Mouse (Mus musculus) lung, embryonic 14.5 days (tissue): ENCODE results near the gene Rpp25l. TPM values are rescaled to one million over a fixed set of nuclear protein-coding genes. Genes with fewer than 3 reads are reported as not detected.
"Not testable (repeated sequence)": the region's sequence is repeated elsewhere in the genome, so short reads cannot be mapped to it uniquely, and the experiment has no call there.

Experiments
- ATAC-seq: fragments of 200-750 bp; cut with Nextera tagmentation; 2 replicates; pipeline ENCODE4 v1.8.0; 2017; ENCODE audit warnings: mild to moderate bottlenecking, moderate TSS enrichment, moderate library complexity; ENCODE audit not compliant: insufficient read depth
- DNase-seq: peaks from one replicate; pipeline ENCODE4 v3.0.0-alpha.2; 2015
- H3K27ac ChIP-seq: fragments of 300-500 bp; sonication (generic); 2 replicates; pipeline ENCODE4 v1.5.1; 2014; ENCODE audit warnings: low read depth, mild to moderate bottlenecking, moderate library complexity
- H3K27me3 ChIP-seq: fragments of 300-500 bp; sonication (generic); 2 replicates; pipeline ENCODE4 v1.6.1; 2014; ENCODE audit warnings: low read length, control low read depth; ENCODE audit not compliant: insufficient read depth
- H3K36me3 ChIP-seq: fragments of 300-500 bp; sonication (generic); 2 replicates; pipeline ENCODE4 v1.6.1; 2014; ENCODE audit warnings: control low read depth; ENCODE audit not compliant: insufficient read depth
- H3K4me1 ChIP-seq: fragments of 300-500 bp; sonication (generic); 2 replicates; pipeline ENCODE4 v1.6.1; 2014; ENCODE audit warnings: antibody characterized with exemption, control low read depth; ENCODE audit not compliant: insufficient read depth
- H3K4me2 ChIP-seq: fragments of 300-500 bp; sonication (generic); 2 replicates; pipeline ENCODE4 v1.6.1; 2014; ENCODE audit warnings: mild to moderate bottlenecking
- H3K4me3 ChIP-seq: fragments of 300-500 bp; sonication (generic); 2 replicates; pipeline ENCODE4 v1.5.1; 2014; ENCODE audit warnings: low read depth, low read length
- H3K9ac ChIP-seq: fragments of 300-500 bp; sonication (generic); 2 replicates; pipeline ENCODE4 v1.6.1; 2014
- H3K9me3 ChIP-seq: fragments of 300-500 bp; sonication (generic); 2 replicates; pipeline ENCODE4 v1.6.1; 2016; ENCODE audit warnings: low read depth, low read length, control low read depth
- CTCF ChIP-seq: IDR thresholded peaks from 2 replicates; pipeline ENCODE4 v1.5.1; 2016; ENCODE audit warnings: antibody characterized with exemption, low read depth
- WGBS: fragments of 180-500 bp; shearing (Covaris S2); extraction: QIAGEN DNeasy Blood & Tissue Kit; methylation state at CpG from one replicate; pipeline ENCODE4 v1.1.7; 2014; 5-methylcytosine and 5-hydroxymethylcytosine counted together
- polyA plus RNA-seq: library from polyadenylated mRNA; unstranded; fragments of >200 nt; fragmentation: Nextera tagmentation; extraction: Ambion mirVana; gene quantifications from 2 replicates; pipeline ENCODE4 v1.2.1, GENCODE M21; 2014

Gene Rpp25l
- polyA plus RNA-seq, 1 experiment from 2014 or later, result 90.3 TPM

- not testable (repeated sequence) for ATAC-seq, H3K4me3 ChIP-seq, H3K9ac ChIP-seq, H3K27ac ChIP-seq, H3K4me1 ChIP-seq, H3K27me3 ChIP-seq, H3K9me3 ChIP-seq, H3K4me2 ChIP-seq, H3K36me3 ChIP-seq
- DNase-seq, result peak; percentile 84
- peak; percentile 81 for TF ChIP-seq CTCF
- 15% methylated on average over 31 of the region's 40 CpGs for WGBS
These were observed 16.1 kb downstream of the Rpp25l start, which contains the start of gene Cntfr for GRCm38 (mm10) chr4:41696930-41697841. Gene Cntfr, minus strand, starts transcription at chr4:41697089.

GRCm38 (mm10) chr4:41696452-41696851 lies 16.9 kb downstream of the Rpp25l start:
- H3K36me3 ChIP-seq, H3K4me1 ChIP-seq, H3K4me2 ChIP-seq, H3K4me3 ChIP-seq, H3K27me3 ChIP-seq, H3K9ac ChIP-seq, H3K27ac ChIP-seq, H3K9me3 ChIP-seq, ATAC-seq, DNase-seq: not testable (repeated sequence)
- WGBS, result 10% methylated on average over 12 of the region's 15 CpGs

GRCm38 (mm10) chr4:41695800-41696199 lies 17.5 kb downstream of the Rpp25l start:
- Histone ChIP-seq H3K4me3 (peak overlapping the region; percentile 18; the same call in 1 of the 2 replicates), H3K4me2 (peak overlapping the region; percentile 45)
- not testable (repeated sequence) for DNase-seq, H3K9me3 ChIP-seq, H3K27me3 ChIP-seq, H3K36me3 ChIP-seq, H3K9ac ChIP-seq, ATAC-seq, H3K4me1 ChIP-seq, H3K27ac ChIP-seq
- 2% methylated on average over 18 of the region's 38 CpGs for WGBS

DNA sequence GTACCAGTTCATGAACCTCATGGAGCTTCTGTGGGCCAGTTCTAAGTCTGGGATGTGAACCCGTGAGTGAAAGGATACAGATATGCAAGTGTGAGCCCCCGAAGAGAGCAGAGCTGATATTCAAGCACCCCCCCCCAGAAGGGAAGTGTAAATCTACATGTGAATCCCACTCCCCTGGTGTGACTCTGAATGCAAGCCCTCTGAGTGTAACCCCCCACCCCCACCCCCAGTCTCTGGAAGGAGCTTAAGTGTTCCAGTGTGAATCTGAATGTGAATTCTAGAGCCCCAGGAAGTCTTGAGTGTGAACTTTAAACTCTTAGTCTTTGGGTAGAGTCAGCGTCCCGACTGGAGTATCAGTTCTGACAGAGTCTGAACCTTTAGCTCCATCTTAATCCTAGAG lies 19.8 kb downstream of the Rpp25l start:
- not testable (repeated sequence) for H3K36me3 ChIP-seq, ATAC-seq, H3K4me3 ChIP-seq, H3K27ac ChIP-seq, DNase-seq, H3K9me3 ChIP-seq, H3K9ac ChIP-seq, H3K27me3 ChIP-seq, H3K4me1 ChIP-seq
- H3K4me2 ChIP-seq, result 0 out of 2 replicates have a peak overlapping the region, but pooled peaks have one; percentile 18
- WGBS, result 21% methylated on average over 4 of the region's 4 CpGs

DNA sequence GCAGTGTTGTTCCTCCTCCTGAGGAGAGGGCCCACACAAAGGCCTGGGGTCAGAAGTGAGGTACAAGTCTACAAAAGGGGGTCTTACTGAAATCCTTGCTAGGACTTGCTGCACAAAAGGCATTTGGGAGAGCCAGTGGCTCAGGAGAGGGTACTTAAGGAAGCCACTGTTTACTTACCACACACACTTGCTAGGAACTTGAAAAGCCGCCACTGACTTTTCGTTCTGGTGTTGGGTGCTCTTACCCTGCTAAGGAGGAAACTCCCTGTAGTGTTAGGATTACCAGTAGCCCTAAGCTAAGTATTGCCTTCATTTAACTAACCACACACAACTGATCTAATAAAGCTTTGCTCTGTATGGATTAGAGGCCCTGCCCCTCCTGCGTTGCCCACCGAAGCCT lies 23.3 kb downstream of the Rpp25l start:
- not testable (repeated sequence) for H3K36me3 ChIP-seq, H3K9ac ChIP-seq, H3K4me2 ChIP-seq, H3K27me3 ChIP-seq, H3K4me3 ChIP-seq, DNase-seq, H3K9me3 ChIP-seq, H3K4me1 ChIP-seq, H3K27ac ChIP-seq
- no CpG with 5 or more reads among the region's 4 CpGs for WGBS
- ATAC-seq, result peak; percentile 33; the same call in 1 of the 2 replicates

GRCm38 (mm10) chr4:41688562-41688961 lies 24.8 kb downstream of the Rpp25l start:
- not testable (repeated sequence) for ATAC-seq, H3K4me3 ChIP-seq
- peak overlapping the region; percentile 36; the same call in 1 of the 2 replicates for H3K27ac ChIP-seq

DNA sequence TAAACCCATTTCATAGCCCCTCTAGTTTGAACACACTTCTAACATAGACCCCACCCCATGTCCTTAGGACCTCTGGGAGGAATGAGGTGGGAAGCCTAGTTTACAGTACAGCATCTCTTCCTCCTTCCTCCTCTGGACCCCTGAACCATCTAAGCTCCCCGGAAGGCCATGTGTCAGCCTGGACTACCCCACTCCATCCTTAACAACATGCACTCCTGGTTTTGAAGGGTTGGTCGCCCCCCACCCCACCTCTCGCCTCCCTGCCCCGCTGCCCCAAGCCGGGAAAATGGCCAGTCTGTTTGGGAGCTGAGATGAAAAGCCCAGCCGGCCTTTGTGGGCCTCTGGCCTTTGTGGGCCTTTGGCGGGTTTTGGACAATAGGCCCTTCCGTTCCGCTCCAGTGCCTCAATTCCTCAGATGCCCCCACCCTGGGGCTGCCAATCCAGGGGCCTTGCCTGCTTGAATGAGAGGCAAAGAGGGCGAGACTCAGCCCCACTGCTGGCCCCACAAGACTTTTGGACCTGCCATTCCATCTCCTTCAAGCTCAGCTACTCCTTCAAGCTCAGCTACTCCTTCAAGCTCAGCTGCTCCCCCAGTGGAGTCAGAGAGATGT lies 27.3 kb downstream of the Rpp25l start:
- not testable (repeated sequence) for H3K9ac ChIP-seq, H3K9me3 ChIP-seq, H3K4me2 ChIP-seq, H3K27ac ChIP-seq, DNase-seq, H3K4me3 ChIP-seq, ATAC-seq, H3K27me3 ChIP-seq, H3K36me3 ChIP-seq
- peaks cover 13% of the 10 kb centered on the region for H3K4me1 ChIP-seq
- 66% methylated on average over 9 of the region's 10 CpGs for WGBS

More at GRCm38 (mm10) chr4:41688562-41688961, 24.8 kb downstream of the Rpp25l start:
- not testable (repeated sequence) for H3K36me3 ChIP-seq, H3K9ac ChIP-seq, H3K27me3 ChIP-seq, H3K4me2 ChIP-seq, H3K9me3 ChIP-seq, DNase-seq, H3K4me1 ChIP-seq
- 44% methylated on average over 1 of the region's 1 CpGs for WGBS

DNA sequence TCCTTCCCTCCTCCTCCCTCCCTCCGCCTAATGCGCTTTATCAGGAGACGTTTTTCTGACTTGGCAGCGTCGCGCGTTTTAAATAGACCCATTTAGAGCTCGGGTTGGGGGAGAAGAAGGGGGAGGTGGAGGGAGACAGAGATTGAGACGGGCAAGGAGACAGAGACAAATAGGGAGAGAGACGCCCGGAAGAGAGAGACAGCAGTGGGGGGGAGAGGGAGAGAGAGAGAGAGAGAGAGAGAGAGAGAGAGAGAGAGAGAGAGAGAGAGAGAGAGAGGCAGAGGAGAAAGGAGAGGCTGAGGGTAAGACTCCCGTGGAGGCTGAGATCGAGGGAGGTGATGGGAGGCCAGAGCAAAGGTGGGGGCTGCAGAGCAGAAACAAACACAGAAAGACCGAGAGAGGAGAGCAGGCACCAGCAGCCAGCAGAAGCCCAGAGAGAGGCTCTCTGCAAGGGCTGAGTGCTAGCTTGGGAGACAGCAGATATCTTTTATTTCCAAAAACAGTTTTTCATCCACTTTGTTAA lies 28.3 kb downstream of the Rpp25l start:
- 0% methylated on average over 13 of the region's 14 CpGs for WGBS
- ATAC-seq, result peak; percentile 21; the same call in 1 of the 2 replicates

GRCm38 (mm10) chr4:41684131-41684930 lies 29.0 kb downstream of the Rpp25l start:
- H3K27me3 ChIP-seq, H3K36me3 ChIP-seq, H3K9me3 ChIP-seq, DNase-seq, H3K9ac ChIP-seq: not testable (repeated sequence)
- peak overlapping the region; percentile 24; the same call in 1 of the 2 replicates for H3K27ac ChIP-seq
- WGBS, result 6% methylated on average over 22 of the region's 27 CpGs
- H3K4me2 ChIP-seq, result peak overlapping the region; percentile 46
- H3K4me1 ChIP-seq, result peaks cover 18% of the 10 kb centered on the region
- ATAC-seq, result peak; percentile 29
- H3K4me3 ChIP-seq, result 0 out of 2 replicates have a peak overlapping the region, but pooled peaks have one; percentile 12

More for the DNA sequence above, 28.3 kb downstream of the Rpp25l start:
- not testable (repeated sequence) for H3K36me3 ChIP-seq, H3K4me3 ChIP-seq, H3K9me3 ChIP-seq, H3K27me3 ChIP-seq, H3K9ac ChIP-seq, H3K27ac ChIP-seq
- Histone ChIP-seq H3K4me1 (peaks cover 13% of the 10 kb centered on the region), H3K4me2 (peak overlapping the region; percentile 46; the same call in 1 of the 2 replicates)
- peak; percentile 72 for DNase-seq
